Mouse (Mus musculus) bone marrow macrophage, adult 2 months (primary cell): ENCODE measurements around the gene Rbm8a2. TPM values are rescaled to one million over a fixed set of nuclear protein-coding genes. Genes with fewer than 3 reads are reported as not detected.

ENCODE experiments used
- H3K27ac ChIP-seq: 2 replicates; pipeline ENCODE4 v1.5.1; 2012; ENCODE audit warnings: low read depth, low read length; ENCODE audit not compliant: insufficient read depth
- H3K4me1 ChIP-seq: 2 replicates; pipeline ENCODE4 v1.6.1; 2012; ENCODE audit warnings: low read length; ENCODE audit not compliant: control insufficient read depth, insufficient read depth
- H3K4me3 ChIP-seq: 2 replicates; pipeline ENCODE4 v1.5.1; 2012; ENCODE audit warnings: mild to moderate bottlenecking, low read length, moderate library complexity; ENCODE audit not compliant: insufficient read depth
- CTCF ChIP-seq: IDR thresholded peaks from 2 replicates; pipeline ENCODE4 v1.5.1; 2012; ENCODE audit warnings: low read depth, mild to moderate bottlenecking, low read length, moderate library complexity
- POLR2A ChIP-seq: IDR thresholded peaks from 2 replicates; pipeline ENCODE4 v1.6.1; 2012; ENCODE audit warnings: mild to moderate bottlenecking, low read depth, low read length, borderline replicate concordance
- polyA plus RNA-seq: library from polyadenylated mRNA; stranded (reverse); fragments of >200 nt; gene quantifications from 2 replicates; pipeline ENCODE4 v1.2.4, GENCODE M21; 2012; ENCODE audit not compliant: missing spikeins, insufficient read depth, insufficient read length

The Rbm8a2 gene
- polyA plus RNA-seq, 1 experiment = 2.1 TPM

- no peak for TF ChIP-seq CTCF
- H3K4me1 ChIP-seq = no peaks in the 10 kb centered on the region
- H3K4me3 ChIP-seq = no peak overlapping the region
- H3K27ac ChIP-seq = no peak overlapping the region
Measured at GRCm38 (mm10) chr1:175988912-175989311, 10.0 kb upstream of the Rbm8a2 start.

GRCm38 (mm10) chr1:175988448-175988847, 9.5 kb upstream of the Rbm8a2 start:
- H3K27ac ChIP-seq = no peak overlapping the region

GRCm38 (mm10) chr1:175970710-175971109, 8.2 kb downstream of the Rbm8a2 start:
- Histone ChIP-seq H3K27ac (no peak overlapping the region), H3K4me1 (no peaks in the 10 kb centered on the region), H3K4me3 (no peak overlapping the region)
- TF ChIP-seq POLR2A = no peak

More at GRCm38 (mm10) chr1:175988448-175988847, 9.5 kb upstream of the Rbm8a2 start:
- TF ChIP-seq CTCF = no peak
- TF ChIP-seq POLR2A = no peak
- no peaks in the 10 kb centered on the region for H3K4me1 ChIP-seq
- no peak overlapping the region for H3K4me3 ChIP-seq

GRCm38 (mm10) chr1:175967004-175967745, 11.7 kb downstream of the Rbm8a2 start:
- no peak overlapping the region for H3K27ac ChIP-seq
- no peak for TF ChIP-seq CTCF
- no peak for TF ChIP-seq POLR2A
- no peaks in the 10 kb centered on the region for H3K4me1 ChIP-seq
- H3K4me3 ChIP-seq = no peak overlapping the region

- Histone ChIP-seq H3K4me3 (no peak overlapping the region), H3K4me1 (no peaks in the 10 kb centered on the region)
- TF ChIP-seq CTCF (no peak), POLR2A (no peak)
Measured at GRCm38 (mm10) chr1:175961786-175962185, 17.1 kb downstream of the Rbm8a2 start.

GRCm38 (mm10) chr1:175950851-175951250, 28.1 kb downstream of the Rbm8a2 start:
- TF ChIP-seq CTCF = no peak
- TF ChIP-seq POLR2A = no peak
- no peak overlapping the region for H3K4me3 ChIP-seq
- H3K27ac ChIP-seq = no peak overlapping the region
- no peaks in the 10 kb centered on the region for H3K4me1 ChIP-seq

More at GRCm38 (mm10) chr1:175961786-175962185, 17.1 kb downstream of the Rbm8a2 start:
- no peak overlapping the region for H3K27ac ChIP-seq

GRCm38 (mm10) chr1:175950421-175950820, 28.5 kb downstream of the Rbm8a2 start:
- TF ChIP-seq CTCF = no peak
- Histone ChIP-seq H3K4me3 (no peak overlapping the region), H3K27ac (no peak overlapping the region), H3K4me1 (no peaks in the 10 kb centered on the region)

GRCm38 (mm10) chr1:175946718-175947315, 32.1 kb downstream of the Rbm8a2 start:
- Histone ChIP-seq H3K4me3 (no peak overlapping the region), H3K27ac (no peak overlapping the region), H3K4me1 (no peaks in the 10 kb centered on the region)
- TF ChIP-seq CTCF (no peak), POLR2A (no peak)

GRCm38 (mm10) chr1:175943168-175943567, 35.7 kb downstream of the Rbm8a2 start:
- no peak for TF ChIP-seq POLR2A
- TF ChIP-seq CTCF = no peak
- H3K27ac ChIP-seq = no peak overlapping the region
- no peaks in the 10 kb centered on the region for H3K4me1 ChIP-seq
- no peak overlapping the region for H3K4me3 ChIP-seq

- no peak for TF ChIP-seq POLR2A
- no peak for TF ChIP-seq CTCF
- H3K4me1 ChIP-seq = no peaks in the 10 kb centered on the region
- H3K4me3 ChIP-seq = no peak overlapping the region
- no peak overlapping the region for H3K27ac ChIP-seq
Measured at GRCm38 (mm10) chr1:175938731-175939130, 40.2 kb downstream of the Rbm8a2 start.
